Mouse (Mus musculus) heart, adult 11 months (tissue): ENCODE results near the gene Rpp14.

Source experiments
- DNase-seq: peaks from one replicate; pipeline ENCODE4 v3.0.0; 2022

Gene Rpp14

GRCm38 (mm10) chr14:8062076-8062475 is 18.1 kb upstream of the Rpp14 start:
- peak; percentile 88 for DNase-seq

GRCm38 (mm10) chr14:8062537-8063301 is 17.4 kb upstream of the Rpp14 start:
- peak; percentile 80 for DNase-seq

- peak; percentile 78 for DNase-seq
These were observed 16.1 kb upstream of the Rpp14 start for GRCm38 (mm10) chr14:8063835-8064785.

- peak; percentile 92 for DNase-seq
These were observed 551 bp downstream of the Rpp14 start for GRCm38 (mm10) chr14:8080718-8081117.

- DNase-seq, result peak; percentile 44
These were observed 2.8 kb downstream of the Rpp14 start for GRCm38 (mm10) chr14:8082949-8083348.

DNA sequence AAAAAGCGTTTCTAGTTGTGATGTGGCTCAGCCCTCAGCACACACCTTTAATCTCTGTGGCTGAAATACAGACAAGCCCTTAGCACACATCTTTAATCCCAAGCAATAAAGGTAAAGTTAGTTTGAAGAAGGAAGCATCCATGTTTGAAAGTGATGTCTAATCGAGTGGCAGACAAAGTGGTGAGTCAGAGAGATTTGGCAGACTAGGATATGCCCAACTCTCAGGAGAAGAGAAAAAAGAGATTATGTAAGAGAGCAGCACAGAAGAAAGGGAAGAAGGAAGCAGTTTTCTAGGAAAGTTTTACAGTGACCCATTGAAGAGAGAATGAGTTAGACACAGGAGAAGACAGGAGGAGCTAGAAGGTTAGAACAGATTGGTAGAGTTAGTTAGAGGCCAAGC is 8.8 kb downstream of the Rpp14 start:
- no peak for DNase-seq

GRCm38 (mm10) chr14:8092573-8092972 is 12.4 kb downstream of the Rpp14 start:
- peak; percentile 74 for DNase-seq

DNA sequence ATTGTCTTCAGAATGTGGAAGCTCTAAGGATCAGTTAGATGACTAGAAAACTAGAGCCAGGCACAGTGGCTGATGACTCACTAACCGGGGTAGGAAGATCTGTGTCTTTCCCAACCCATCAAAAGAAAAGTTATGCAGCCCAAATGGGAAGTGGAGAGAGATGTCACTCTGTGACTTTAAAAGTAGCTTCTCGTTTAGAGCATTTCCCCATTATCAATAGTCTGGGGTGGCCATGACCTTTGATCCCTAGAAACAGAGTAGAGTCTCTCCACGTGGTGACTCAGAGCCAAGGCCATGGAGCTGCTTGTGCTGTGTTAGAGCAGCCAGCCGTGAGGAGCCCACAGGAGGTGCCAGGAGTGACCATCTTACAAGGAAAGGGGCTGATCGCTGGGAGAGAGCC is 13.3 kb downstream of the Rpp14 start:
- no peak for DNase-seq

- no peak for DNase-seq
These were observed 14.9 kb downstream of the Rpp14 start for GRCm38 (mm10) chr14:8094931-8095561.

DNA sequence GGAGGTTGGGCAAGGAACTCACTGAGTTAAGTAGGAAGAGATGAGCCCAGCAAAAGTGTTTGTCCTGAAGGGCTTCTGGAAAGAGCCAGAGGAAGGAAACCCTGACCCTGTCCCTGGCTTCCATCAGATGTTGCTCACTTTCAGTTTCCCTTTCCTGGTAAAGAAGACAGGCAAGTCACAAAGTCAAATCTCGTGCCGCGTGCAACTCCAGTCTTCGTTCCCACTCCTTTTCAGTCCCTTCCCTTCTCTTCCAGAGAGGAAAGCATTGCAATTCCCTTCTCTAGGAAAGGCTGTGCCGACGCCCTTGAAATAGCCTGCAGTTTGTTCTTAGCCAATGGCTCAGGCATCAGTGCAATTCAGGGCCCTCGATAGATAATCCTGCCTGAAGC is 15.4 kb downstream of the Rpp14 start:
- DNase-seq, result peak; percentile 97

DNA sequence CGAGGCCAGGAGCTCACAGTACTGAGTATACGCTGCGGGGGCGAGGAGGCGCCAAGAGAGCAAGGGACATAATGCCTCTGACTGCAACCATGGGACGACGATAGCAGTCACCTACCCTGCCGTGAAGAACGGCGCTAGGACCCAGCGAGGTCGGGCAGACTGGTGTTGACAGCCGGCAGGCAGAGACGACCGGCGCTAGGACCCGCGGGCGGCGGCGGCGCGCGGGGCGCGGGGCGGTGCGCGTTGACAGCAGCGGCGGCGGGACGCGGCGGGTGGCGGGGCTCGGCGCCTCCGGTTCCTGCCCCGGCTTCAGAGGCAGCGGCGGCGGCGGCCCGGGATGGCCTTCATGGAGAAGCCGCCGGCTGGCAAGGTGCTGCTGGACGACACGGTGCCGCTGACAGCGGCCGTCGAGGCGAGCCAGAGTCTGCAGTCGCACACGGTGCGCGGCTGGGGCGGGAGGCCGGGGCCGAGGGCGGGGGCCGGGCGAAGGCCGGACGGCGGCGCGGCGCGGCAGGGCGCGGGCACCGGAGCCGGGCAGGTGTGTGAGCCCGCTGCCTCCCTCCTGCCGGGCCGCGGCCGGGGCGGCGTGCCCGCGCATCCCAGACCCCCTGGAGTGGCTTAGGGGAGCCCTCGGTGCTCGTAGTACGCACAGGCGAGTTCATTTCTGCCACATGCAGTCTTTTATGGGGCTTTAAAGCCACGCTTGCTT is 18.0 kb downstream of the Rpp14 start, which contains the start of gene Pxk:
Pxk (plus strand) TSS at position 234 of the 709 bp plus-strand sequence.
- peak; percentile 100 for DNase-seq

DNA sequence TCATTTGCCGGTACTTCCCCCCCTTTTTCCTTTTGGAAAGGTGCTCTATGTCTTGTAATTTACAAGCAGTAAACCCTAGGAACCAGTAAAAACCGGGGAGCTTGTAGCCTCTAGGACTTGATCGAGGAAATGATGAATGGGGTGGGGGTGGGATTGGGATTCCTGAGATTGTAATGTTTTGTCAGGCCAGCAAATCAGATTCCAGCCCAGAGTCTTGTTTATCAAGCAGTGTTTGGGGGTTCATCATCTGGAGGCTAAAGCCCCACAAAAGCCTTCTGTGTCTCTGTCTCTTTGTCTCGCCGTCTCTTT is 18.5 kb downstream of the Rpp14 start:
- DNase-seq, result no peak

- peak; percentile 93 for DNase-seq
These were observed 19.4 kb downstream of the Rpp14 start for GRCm38 (mm10) chr14:8099561-8100021.

DNA sequence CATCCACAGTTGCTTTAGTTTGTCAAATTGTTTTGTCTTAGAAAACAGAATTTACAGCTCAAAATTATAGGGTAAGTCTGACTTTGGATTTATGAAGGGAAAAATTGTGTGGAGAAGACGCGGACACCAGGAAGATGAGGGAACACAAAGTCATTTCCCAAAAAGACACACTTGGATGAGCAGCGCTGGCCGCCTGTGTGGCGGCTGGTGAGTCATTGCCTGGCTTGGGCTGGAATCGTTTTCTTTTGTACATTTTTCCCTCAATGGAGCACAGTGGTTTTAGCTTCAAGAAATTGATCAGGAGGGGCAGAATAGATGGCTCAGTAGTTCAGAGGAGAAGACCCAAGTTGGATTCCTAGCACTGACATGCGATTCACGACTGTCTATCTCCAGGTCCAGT is 21.7 kb downstream of the Rpp14 start:
- DNase-seq, result no peak

- DNase-seq, result no peak
These were observed 22.5 kb downstream of the Rpp14 start for GRCm38 (mm10) chr14:8102676-8103075.

GRCm38 (mm10) chr14:8108047-8108446 is 27.9 kb downstream of the Rpp14 start:
- no peak for DNase-seq

GRCm38 (mm10) chr14:8108976-8109375 is 28.8 kb downstream of the Rpp14 start:
- DNase-seq, result no peak

- no peak for DNase-seq
These were observed 31.4 kb downstream of the Rpp14 start for GRCm38 (mm10) chr14:8111545-8111944.

DNA sequence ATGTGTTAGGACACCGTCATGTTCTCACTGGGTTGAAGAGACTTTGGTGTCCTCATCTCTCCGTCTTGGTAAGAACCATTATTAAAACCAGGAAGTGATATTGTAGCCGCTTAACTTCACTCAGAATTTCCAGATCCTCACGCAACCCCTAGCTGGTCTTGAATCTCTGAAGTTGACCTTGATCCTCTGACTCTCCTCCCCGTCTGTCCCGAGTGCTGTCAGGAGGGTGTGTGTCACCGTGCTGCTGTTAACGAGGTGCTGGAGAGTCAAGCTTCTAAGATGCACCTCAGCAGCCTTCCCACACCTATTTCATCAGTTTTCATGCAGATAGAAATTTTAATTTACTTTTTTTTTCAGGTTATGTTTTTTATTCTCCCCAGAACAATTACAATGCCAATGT is 31.9 kb downstream of the Rpp14 start:
- no peak for DNase-seq

- DNase-seq, result no peak
These were observed 33.4 kb downstream of the Rpp14 start for GRCm38 (mm10) chr14:8113616-8114015.

DNA sequence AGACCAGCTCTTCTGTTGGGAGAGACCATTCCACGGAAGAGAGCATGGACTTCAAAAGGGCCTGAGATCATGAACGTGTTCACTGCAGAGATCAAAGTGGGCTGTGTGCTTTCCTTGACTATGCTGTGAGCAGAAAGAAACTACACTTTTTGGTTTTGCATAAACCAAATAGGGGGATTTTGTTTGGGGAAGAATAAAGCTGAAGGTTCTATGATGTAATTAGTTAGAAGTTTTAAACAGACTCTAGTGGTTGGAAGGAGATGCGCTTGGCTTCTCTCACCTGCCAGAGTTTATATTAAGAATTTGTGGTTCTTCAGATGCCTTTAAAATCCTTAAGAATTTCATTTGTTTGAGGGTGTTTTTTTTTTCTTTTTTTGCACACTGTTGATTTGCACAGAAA is 34.1 kb downstream of the Rpp14 start:
- no peak for DNase-seq

- DNase-seq, result no peak
These were observed 34.6 kb downstream of the Rpp14 start for GRCm38 (mm10) chr14:8114756-8115155.

GRCm38 (mm10) chr14:8115772-8116171 is 35.6 kb downstream of the Rpp14 start:
- DNase-seq, result no peak
